Mouse (Mus musculus) adrenal gland, postnatal 14 days (tissue): ENCODE measurements around the gene Tmem253. TPM values are rescaled to one million over a fixed set of nuclear protein-coding genes. Genes with fewer than 3 reads are reported as not detected.

Source experiments
- DNase-seq: peaks from one replicate; pipeline ENCODE4 v3.0.0; 2021; ENCODE audit warnings: mixed read lengths
- total RNA-seq: library from RNA; stranded (reverse); gene quantifications from 2 replicates; pipeline ENCODE4 v1.2.3, GENCODE M21; 2021

Gene Tmem253
- total RNA-seq, 1 experiment from 2014 or later: 3.7 TPM

GRCm38 (mm10) chr14:52008321-52009203, 6.9 kb upstream of the Tmem253 start:
- peak; percentile 96 for DNase-seq

- no peak for DNase-seq
Observed at GRCm38 (mm10) chr14:52009361-52009760, 6.1 kb upstream of the Tmem253 start.

- no peak for DNase-seq
Observed at GRCm38 (mm10) chr14:52009841-52010240, 5.6 kb upstream of the Tmem253 start.

- DNase-seq: peak; percentile 29
Observed at GRCm38 (mm10) chr14:52010446-52011111, 4.9 kb upstream of the Tmem253 start.

- no peak for DNase-seq
Observed at GRCm38 (mm10) chr14:52011683-52012082, 3.8 kb upstream of the Tmem253 start.

- DNase-seq: no peak
Observed at GRCm38 (mm10) chr14:52012085-52012484, 3.4 kb upstream of the Tmem253 start.

- no peak for DNase-seq
Observed at GRCm38 (mm10) chr14:52012553-52012952, 2.9 kb upstream of the Tmem253 start.

- no peak for DNase-seq
Observed at GRCm38 (mm10) chr14:52013021-52013610, 2.3 kb upstream of the Tmem253 start.

- peak; percentile 73 for DNase-seq
Observed at GRCm38 (mm10) chr14:52013771-52014219, 1.7 kb upstream of the Tmem253 start.

GRCm38 (mm10) chr14:52014271-52014760, 1.1 kb upstream of the Tmem253 start:
- no peak for DNase-seq

- DNase-seq: peak; percentile 84
Observed at GRCm38 (mm10) chr14:52014761-52015311, 622 bp upstream of the Tmem253 start.

- DNase-seq: no peak
Observed at GRCm38 (mm10) chr14:52016625-52017405, 1.4 kb downstream of the Tmem253 start.

GRCm38 (mm10) chr14:52017662-52018061, 2.2 kb downstream of the Tmem253 start:
- no peak for DNase-seq

GRCm38 (mm10) chr14:52018248-52019050, 3.0 kb downstream of the Tmem253 start:
- DNase-seq: no peak

- DNase-seq: no peak
Observed at GRCm38 (mm10) chr14:52019051-52019589, 3.7 kb downstream of the Tmem253 start.

- DNase-seq: peak; percentile 99
Observed at GRCm38 (mm10) chr14:52019590-52020340, 4.3 kb downstream of the Tmem253 start.

- DNase-seq: peak; percentile 88
Observed at GRCm38 (mm10) chr14:52020486-52021137, 5.2 kb downstream of the Tmem253 start, which contains the start of gene Zfp219. TSS of gene Zfp219 (minus strand) at chr14:52020733.

GRCm38 (mm10) chr14:52021138-52021529, 5.7 kb downstream of the Tmem253 start:
- no peak for DNase-seq
